Mouse (Mus musculus) lung, adult 2 months (tissue): ENCODE measurements around the gene 1700003F12Rik.

Experiments used
- CTCF ChIP-seq: fragments of 200-500 bp; IDR thresholded peaks from 2 replicates; pipeline ENCODE4 v1.5.1; 2011; ENCODE audit warnings: mild to moderate bottlenecking, low read length, control low read depth; ENCODE audit not compliant: insufficient read depth
- POLR2A ChIP-seq: fragments of 200-500 bp; IDR thresholded peaks from 2 replicates; pipeline ENCODE4 v1.6.1; 2011; ENCODE audit warnings: low read depth, mild to moderate bottlenecking, control low read depth, low read length, borderline replicate concordance; ENCODE audit errors: extremely low read depth

GRCm38 (mm10) chr2:154569836-154570286, 23.0 kb downstream of the 1700003F12Rik start, which contains the start of gene E2f1:
- no peak for TF ChIP-seq CTCF
- TF ChIP-seq POLR2A = no peak
